Mouse (Mus musculus) heart, postnatal 4 days (tissue): Measurements from ENCODE around the gene Eif4g3. TPM values are rescaled to one million over a fixed set of nuclear protein-coding genes. Genes with fewer than 3 reads are reported as not detected.
A peak's percentile ranks its signal among the peaks of the same experiment; 100 is the strongest.

Source experiments
- DNase-seq: peaks from one replicate; pipeline ENCODE4 v3.0.0; 2021
- total RNA-seq, 2 experiments: library from RNA; stranded (reverse); gene quantifications; 2 replicates each; pipeline ENCODE4 v1.2.3; 2021

The Eif4g3 gene
- total RNA-seq, 2 experiments from 2014 or later, result 57.8 to 59.2 TPM

- no peak for DNase-seq
Measured at GRCm38 (mm10) chr4:138063372-138064265, 70.8 kb downstream of the Eif4g3 start.

DNA sequence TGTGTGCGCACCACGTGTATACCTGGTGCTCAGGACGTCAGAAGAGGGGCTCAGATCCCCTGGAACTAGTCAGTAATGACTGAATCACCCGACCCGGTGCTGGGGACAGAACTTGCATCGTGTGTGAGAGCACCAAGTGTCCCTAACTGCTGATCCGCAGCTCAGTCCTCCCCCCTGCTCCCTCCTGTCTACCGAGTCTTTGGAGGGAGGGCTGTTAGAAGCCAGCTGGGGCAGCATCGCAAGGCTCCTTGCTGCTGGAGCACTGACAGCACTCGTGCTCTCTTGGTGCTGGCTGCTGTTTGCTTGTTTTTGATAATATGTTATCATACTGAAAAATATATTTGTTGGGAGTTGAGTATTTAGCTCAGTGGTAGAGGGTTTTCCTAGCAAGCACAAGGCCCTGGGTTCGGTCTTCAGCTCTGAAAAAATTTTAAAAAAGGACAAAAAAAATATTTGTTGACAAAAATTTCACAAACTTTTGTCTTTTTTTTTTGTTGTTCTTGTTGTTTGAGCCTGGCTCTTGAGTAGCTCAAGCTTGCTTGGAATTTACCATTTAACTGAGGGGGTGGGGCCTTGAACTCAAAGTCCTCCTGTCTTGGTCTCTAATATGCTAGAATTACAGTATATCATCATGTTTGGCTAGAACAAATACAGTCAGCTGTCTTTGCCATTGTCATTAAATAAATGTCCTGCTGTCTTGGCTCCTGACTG, 72.2 kb downstream of the Eif4g3 start:
- no peak for DNase-seq

DNA sequence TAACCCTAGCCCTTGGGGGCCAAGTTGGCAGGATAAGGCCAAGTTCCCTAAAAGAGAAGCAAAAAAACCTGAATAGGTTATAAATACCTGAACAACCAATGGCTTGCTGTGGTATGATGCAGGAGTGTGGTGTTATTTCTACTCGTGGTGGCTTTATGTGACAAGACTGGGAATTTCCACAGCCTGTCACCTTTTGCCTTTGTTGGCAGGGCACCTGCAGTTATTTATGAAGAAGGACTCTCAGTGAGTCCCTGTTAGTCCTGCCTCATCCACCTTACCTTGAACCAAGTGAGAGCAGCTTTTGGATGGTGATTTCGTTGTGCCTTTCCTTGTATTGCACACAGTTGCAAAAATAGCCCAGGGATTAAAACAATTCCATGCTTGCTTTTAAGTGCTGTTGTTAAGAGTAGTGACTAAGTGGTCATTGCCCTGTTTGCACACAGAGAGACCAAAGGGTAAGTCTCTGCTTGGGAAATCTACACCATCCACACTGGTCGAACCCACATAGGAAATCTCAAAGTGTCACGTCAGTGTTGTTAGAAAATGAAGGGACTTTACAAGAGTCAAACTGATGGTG, 72.9 kb downstream of the Eif4g3 start:
- no peak for DNase-seq

GRCm38 (mm10) chr4:138066421-138066820, 73.6 kb downstream of the Eif4g3 start:
- DNase-seq, result no peak

- no peak for DNase-seq
Measured at GRCm38 (mm10) chr4:138067858-138068257, 75.0 kb downstream of the Eif4g3 start.

DNA sequence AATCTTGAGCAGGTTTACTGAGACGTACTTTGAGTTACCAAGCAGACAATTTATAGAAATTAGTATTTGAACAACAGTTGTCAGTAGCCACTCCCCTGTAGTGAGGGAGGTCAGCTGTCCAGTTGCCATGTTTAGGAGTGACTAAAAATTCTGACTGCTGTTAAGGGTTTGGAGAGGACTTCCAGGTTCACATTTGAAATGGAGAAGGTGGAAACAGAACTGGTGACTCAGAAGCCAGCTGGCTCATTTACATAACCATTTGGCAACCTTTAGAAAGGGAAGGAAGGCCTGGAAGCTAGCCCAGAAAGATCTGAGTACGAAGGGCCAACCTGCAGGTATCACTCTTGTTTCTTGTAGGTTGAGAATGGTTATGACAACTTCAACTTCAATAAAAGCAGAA, 75.8 kb downstream of the Eif4g3 start:
- peak; percentile 46 for DNase-seq

- DNase-seq, result no peak
Measured at GRCm38 (mm10) chr4:138069371-138069770, 76.5 kb downstream of the Eif4g3 start.

DNA sequence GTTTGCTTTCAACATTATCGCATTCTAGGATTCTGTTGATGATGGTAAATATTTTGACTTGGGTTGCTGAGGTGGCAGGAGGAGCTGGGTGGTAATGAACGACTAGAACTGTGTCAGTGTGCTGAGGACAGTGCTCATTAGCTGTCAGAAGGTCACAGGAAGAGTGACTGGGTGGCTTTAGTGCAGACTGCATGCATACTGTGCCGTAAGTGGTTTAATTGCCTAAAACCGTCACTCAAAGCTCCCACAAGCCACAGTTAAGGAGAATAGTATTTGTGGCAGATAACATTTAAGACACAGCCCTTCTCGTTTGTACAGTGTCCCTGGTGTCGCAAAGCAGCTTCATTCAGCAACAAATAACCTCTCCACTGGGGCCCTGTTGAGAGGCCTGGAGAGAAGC, 78.7 kb downstream of the Eif4g3 start:
- no peak for DNase-seq

- no peak for DNase-seq
Measured at GRCm38 (mm10) chr4:138073086-138073485, 80.3 kb downstream of the Eif4g3 start.

DNA sequence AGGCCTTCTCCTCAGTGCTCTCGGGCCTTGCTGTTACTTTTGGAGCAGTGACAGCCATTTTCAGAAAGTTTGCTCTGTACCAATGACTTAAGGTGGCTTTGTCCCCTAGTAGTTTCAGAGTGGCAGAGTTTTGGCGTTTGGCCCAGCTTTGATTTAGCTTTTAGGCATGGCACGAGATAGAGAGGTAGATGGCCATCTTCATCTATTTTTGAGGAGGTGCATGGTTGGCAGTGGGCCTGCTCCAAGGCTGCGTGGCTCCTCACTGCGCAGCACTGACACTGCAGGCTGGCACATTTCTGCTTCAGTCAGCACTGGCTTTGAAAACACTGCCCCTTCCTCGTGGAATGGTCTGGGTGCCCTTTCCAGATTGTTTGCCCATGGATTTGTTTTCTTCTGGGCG, 80.7 kb downstream of the Eif4g3 start:
- peak; percentile 27 for DNase-seq

- no peak for DNase-seq
Measured at GRCm38 (mm10) chr4:138074896-138075584, 82.2 kb downstream of the Eif4g3 start.

- no peak for DNase-seq
Measured at GRCm38 (mm10) chr4:138077663-138078295, 85.0 kb downstream of the Eif4g3 start.

- DNase-seq, result no peak
Measured at GRCm38 (mm10) chr4:138079234-138079633, 86.4 kb downstream of the Eif4g3 start.

DNA sequence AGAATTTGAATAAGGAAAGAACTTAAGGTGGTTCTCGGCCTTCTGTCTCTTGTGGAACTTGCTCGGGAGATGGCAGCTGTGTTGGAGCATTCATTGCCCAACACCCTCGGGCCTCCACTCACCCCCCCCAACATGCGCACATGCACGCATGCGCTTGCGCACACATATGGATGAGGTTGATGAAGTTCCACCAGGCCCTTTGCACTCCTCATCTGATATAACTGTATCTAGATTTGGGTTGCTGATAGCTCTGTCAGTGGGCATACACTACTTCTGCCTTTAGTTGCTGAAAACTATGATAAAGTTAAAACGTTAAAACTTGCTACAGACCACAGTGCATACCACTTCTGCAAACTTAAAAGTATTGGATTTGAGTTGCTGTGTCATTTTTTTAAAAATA, 89.6 kb downstream of the Eif4g3 start:
- no peak for DNase-seq

GRCm38 (mm10) chr4:138084103-138084502, 91.3 kb downstream of the Eif4g3 start:
- DNase-seq, result no peak

GRCm38 (mm10) chr4:138084851-138085573, 92.2 kb downstream of the Eif4g3 start:
- DNase-seq, result no peak

DNA sequence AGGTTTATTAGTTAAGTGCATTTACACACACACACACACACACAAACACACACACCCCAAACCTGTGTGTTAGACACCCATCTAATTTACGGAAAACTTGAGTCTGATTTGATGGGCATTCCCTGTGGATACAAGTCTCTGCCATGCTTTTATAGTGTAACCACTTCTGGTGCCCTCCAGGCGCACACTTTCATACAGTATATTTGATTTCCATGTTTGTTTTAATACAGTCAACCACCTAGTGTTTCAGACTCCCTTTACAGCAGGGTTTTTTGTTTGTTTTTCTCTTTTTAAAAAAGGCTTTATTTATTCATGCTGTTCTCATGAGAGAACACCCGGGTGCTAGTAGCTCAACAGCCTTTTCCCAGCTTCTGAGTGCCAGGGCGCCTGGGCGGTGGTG, 94.1 kb downstream of the Eif4g3 start:
- no peak for DNase-seq

DNA sequence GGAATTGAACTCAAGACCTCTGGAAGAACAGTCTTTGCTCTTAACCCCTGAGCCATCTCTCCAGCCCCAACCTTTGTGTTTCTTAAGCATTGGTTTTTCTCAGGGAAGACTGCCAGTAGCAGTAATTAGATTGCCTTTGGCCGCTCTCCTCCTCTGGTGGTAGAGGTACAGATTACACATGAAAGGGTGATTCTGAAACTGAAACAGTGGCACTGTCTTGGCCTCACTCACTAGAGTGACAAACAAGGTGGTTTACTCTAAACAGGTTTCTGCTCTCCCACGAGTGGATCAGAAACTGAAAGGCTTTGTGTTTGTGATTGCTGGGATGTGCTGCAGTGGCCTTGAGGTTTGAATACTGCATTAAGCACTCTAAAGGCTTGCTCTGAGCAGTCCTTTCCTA, 96.7 kb downstream of the Eif4g3 start:
- DNase-seq, result no peak

GRCm38 (mm10) chr4:138091562-138092194, 98.9 kb downstream of the Eif4g3 start:
- no peak for DNase-seq

- no peak for DNase-seq
Measured at GRCm38 (mm10) chr4:138100456-138100855, 107.6 kb downstream of the Eif4g3 start.

DNA sequence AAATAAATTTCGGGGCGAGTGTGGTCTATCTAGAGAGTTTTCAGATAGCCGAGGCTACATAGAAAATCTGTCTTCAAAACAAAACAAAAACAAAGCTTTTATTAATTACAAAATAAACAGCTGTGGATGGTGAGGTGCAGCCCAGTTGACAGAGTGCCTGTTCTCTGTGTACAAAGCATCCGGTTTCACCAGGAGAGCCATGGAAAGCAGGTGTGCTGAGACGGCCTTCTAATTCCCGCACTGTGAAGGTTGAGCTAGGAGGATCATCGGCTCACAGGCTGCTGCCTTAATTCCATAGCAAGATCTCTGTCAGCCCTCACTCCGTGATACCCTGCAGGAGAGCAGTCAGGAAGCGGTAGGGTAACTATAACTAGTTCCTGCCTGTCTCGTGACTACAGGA, 109.0 kb downstream of the Eif4g3 start:
- no peak for DNase-seq
